Mouse (Mus musculus) megakaryocyte-erythroid progenitor cell, adult 5 weeks (primary cell): ENCODE data around the gene Ptprr. TPM values are rescaled to one million over a fixed set of nuclear protein-coding genes. Genes with fewer than 3 reads are reported as not detected.

ENCODE experiments used
- polyA plus RNA-seq: library from polyadenylated mRNA; stranded (reverse); fragments of >175 nt; gene quantifications from 2 replicates; pipeline ENCODE4 v1.2.3, GENCODE M21; 2012

The Ptprr gene
- 0.08 and 0.12 TPM in 2 replicates for polyA plus RNA-seq

GRCm38 (mm10) chr10:116017845-116018479, at the start of gene Ptprr:
Gene Ptprr, plus strand, starts transcription at chr10:116018213.

DNA sequence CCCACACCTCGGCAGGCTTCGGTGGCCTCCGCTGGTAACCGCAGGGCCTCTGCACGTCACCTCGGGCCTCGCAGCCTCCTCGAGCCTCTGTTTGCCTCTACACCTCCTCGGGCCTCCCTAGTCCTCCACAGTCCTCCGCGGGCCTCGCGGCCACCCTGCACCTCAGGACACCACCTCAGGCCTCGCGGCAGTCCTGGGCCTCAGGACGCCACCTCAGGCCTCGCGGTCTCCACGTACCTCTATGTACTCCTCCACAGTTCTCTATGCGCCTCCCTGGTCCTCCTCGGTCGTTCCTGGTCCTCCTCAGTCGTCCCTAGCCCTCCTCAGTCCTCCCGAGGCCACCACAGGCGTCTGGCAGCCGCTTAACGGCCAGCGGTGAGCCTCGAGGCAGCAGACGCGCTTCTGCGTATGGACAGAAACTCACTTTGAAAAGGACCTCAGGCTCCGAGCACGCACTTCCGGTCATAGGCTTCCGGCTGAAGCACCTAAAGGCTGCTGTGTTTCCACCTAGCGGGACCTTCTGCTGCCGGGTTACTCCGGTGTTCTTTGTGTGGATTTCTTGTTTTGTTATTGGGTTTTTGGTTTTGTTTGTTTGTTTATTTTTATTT, 96.0 kb downstream of the Ptprr start, which contains the start of gene 4933416C03Rik:
TSS of gene 4933416C03Rik (minus strand) at position 51 of the 608 bp plus-strand sequence.

GRCm38 (mm10) chr10:116275280-116275679, 257.3 kb downstream of the Ptprr start, which contains the start of gene Ptprb:
Gene Ptprb, plus strand, starts transcription at chr10:116275523.

Other genes with a start within 250 kb of the Ptprr start
- 0.39 and 0.44 TPM in 2 replicates for gene Tspan8, start 201.4 kb upstream of the Ptprr start, polyA plus RNA-seq
- gene 4933416C03Rik, start 95.7 kb downstream of the Ptprr start, polyA plus RNA-seq, result not detected in 2 replicates